Mouse (Mus musculus): ENCODE results near the gene Eed. TPM values are rescaled to one million over a fixed set of nuclear protein-coding genes. Genes with fewer than 3 reads are reported as not detected.

The Eed gene
- 86.1 and 95.1 TPM in 2 replicates for polyA plus RNA-seq (2014; fragmentation: Nextera tagmentation; extraction: Ambion mirVana)

DNA sequence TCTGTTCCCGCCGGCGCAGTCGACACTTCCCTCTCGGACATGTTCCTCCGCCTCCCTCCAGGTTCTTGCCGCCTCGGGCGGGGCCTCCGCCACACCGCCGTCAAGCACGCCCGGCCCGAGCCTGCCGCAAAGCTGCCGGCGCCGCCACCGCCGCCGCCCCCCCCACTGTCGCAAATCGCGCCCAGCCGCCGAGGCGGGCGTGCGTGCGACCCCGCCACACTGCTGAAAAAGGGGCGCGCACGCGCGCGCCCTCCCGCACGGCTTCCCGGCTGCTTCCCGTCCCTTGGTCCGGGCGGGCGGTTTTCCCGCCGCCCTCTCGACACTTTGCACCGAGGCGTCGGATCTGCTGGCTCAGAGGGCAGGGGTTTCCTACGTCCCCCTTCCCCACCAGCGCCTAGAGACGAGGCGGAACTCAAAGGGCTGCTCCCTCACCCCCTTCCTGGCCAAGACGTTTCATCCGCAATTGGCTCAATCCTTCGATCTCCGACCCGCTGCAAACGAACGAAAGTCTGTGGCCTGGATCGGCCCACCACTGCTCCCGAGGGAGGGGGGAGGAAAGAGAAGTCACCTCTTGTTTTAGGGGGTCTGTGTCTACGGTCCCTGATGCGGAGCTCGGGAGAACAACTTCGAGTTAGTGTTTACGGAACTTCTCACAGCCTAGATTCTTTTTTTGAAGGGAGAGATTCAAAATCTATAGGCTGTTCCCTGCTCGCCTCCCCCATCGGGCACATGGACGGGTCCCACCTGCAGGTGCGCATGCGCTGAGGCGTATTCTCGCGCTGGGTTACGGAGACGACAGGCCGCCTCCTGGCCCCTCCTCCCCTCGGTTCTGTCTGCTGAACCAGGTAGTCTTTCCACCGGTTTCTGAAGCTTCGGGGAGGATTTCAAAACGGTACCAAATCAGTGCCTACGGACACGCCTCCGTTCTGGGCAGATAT, at the start of gene Eed:
Eed (minus strand) TSS at position 499 of the 938 bp plus-strand sequence.
- H3K27ac ChIP-seq (ENCODE audit: low read depth, low read length): peak within 1 kb of the TSS; percentile 100
- ATAC-seq (ENCODE audit: low FRiP score, low TSS enrichment): peak; percentile 89
- peak within 1 kb of the TSS; percentile 92 for H3K9ac ChIP-seq (ENCODE audit: low read depth, low read length)

DNA sequence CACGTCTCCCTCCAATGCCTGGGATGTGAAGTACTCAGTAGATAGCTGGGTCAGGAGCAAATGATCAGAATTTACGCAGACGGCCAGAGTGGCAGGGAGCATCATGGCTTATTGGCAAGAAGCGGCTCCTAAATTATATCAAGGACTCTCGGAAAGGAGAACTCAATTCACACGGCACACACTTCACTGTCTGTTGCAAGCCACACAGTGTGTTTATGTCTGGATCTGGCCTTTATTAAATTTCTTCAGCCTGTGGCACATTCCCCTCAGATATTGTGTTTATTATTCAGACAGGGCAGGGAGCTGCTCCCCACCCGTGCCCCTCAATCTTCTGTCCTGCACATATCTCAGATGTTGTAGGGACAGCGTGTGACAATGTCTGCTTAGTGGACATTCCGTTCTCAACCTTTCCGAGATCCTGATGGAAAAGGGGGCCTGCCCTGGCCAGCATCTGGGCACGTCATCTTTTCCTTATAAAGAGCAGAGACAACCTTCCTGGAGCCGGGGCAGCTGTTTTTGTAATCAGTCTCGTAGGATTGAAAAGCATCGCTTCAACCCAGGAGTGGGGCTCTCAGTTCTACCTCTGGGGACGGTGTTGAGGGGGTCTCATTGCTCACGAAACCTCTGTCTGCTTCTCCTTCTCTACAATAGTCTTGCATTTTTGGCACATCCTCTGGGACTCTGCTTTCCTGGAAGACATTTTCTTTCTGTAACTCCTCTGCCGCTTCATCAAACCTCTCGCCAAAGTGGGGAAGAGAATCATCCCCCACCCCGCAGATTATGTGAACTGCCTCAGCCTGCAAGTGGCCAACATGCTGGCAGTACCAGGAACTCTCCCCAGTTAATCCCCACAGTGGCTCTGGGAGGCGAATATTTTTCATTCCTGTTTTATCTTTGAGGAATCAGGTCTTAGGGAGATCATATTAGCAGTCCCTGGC, 49.0 kb upstream of the Eed start:
- no peak for ATAC-seq (ENCODE audit: low FRiP score, low TSS enrichment)
- H3K9ac ChIP-seq (ENCODE audit: low read depth, low read length): no peak overlapping the region

More for the DNA sequence above, at the start of gene Eed:
- under 1% methylated on average over 85 of the region's 87 CpGs for WGBS
- H3K36me3 ChIP-seq (ENCODE audit: control insufficient read depth, insufficient read depth, low read length): peaks cover 10% of the 10 kb centered on the region
- peaks cover 9% of the 10 kb centered on the region; the same call in 1 of the 2 replicates for H3K4me1 ChIP-seq (ENCODE audit: control insufficient read depth, insufficient read depth, low read length)
- peak within 1 kb of the TSS; percentile 74 for H3K4me3 ChIP-seq (ENCODE audit: low read length)
- no peaks in the 10 kb centered on the region for H3K9me3 ChIP-seq (ENCODE audit: control insufficient read depth, low read length)
- peak within 1 kb of the TSS; percentile 49 for H3K4me2 ChIP-seq (replicated peaks; ENCODE audit: low read depth, low read length)
- H3K27me3 ChIP-seq (ENCODE audit: control insufficient read depth, insufficient read depth, low read length): no peaks in the 10 kb centered on the region

DNA sequence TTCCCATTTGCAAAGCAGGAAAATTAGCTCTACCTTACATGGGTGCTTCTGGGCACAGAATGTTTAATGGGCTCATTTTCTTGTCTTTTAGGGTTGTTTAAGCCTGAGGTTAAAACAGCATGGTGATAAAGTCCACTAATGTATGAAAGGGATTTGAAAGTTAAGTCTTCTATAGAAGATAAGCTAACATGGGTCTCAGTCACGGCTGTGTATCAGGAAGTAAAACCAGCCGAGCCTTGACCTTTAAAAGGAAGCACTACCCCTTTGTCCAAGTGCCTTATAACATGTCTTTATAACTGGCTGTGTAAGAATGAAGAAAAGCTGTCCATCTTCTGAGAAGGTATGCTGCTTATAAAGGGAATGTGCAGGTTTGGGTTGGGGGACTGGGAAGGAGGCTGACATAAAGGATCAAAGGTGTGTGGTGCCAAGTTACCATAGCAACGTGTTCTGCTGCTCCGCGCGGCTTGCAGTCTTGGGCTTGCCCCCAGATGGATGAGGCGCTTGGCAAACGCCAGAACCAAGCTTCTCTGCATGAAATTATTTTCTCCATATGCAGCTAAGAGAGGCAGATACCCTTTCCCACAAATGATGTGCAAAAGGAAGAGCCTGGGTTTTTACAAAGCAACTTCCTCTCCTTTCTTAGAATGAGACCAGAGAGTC, 48.2 kb upstream of the Eed start:
- no peak overlapping the region for H3K4me3 ChIP-seq (ENCODE audit: low read length)
- H3K36me3 ChIP-seq (ENCODE audit: control insufficient read depth, insufficient read depth, low read length): no peaks in the 10 kb centered on the region
- H3K27me3 ChIP-seq (ENCODE audit: control insufficient read depth, insufficient read depth, low read length): no peaks in the 10 kb centered on the region
- no peak overlapping the region; the same call in 1 of the 2 replicates for H3K27ac ChIP-seq (ENCODE audit: low read depth, low read length)
- H3K4me2 ChIP-seq (replicated peaks; ENCODE audit: low read depth, low read length): no peak overlapping the region; the same call in 1 of the 2 replicates
- peaks cover 20% of the 10 kb centered on the region; the same call in 1 of the 2 replicates for H3K4me1 ChIP-seq (ENCODE audit: control insufficient read depth, insufficient read depth, low read length)
- no peak for ATAC-seq (ENCODE audit: low FRiP score, low TSS enrichment)
- no peak overlapping the region for H3K9ac ChIP-seq (ENCODE audit: low read depth, low read length)
- 17% methylated on average over 8 of the region's 8 CpGs for WGBS
- no peaks in the 10 kb centered on the region for H3K9me3 ChIP-seq (ENCODE audit: control insufficient read depth, low read length)

More for the DNA sequence above, 49.0 kb upstream of the Eed start:
- Histone ChIP-seq H3K9me3 (ENCODE audit: control insufficient read depth, low read length) (no peaks in the 10 kb centered on the region), H3K27me3 (ENCODE audit: control insufficient read depth, insufficient read depth, low read length) (no peaks in the 10 kb centered on the region), H3K36me3 (ENCODE audit: control insufficient read depth, insufficient read depth, low read length) (no peaks in the 10 kb centered on the region), H3K4me3 (ENCODE audit: low read length) (no peak overlapping the region), H3K27ac (ENCODE audit: low read depth, low read length) (peak overlapping the region; percentile 32; the same call in 1 of the 2 replicates), H3K4me1 (ENCODE audit: control insufficient read depth, insufficient read depth, low read length) (peaks cover 20% of the 10 kb centered on the region; the same call in 1 of the 2 replicates), H3K4me2 (replicated peaks; ENCODE audit: low read depth, low read length) (no peak overlapping the region)
- 53% methylated on average over 20 of the region's 20 CpGs for WGBS

DNA sequence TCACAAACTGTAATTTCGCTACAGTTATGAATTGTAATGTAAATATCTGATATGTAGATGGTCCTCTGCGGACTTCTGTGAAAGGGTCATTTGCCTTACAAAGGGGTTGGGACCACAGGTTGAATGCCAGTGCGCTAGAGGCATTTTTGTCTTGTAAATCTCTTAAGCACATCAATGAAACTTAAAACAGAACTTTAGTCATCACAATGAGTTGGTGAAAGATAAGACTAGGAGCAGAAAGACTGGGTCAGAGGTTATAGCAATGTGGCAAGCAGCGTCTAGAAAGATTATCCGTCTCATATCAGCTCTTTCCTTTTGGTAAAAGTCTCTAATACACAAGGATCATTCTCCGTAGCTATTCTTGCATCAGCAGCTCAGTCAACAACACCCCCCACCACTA, 44.2 kb upstream of the Eed start:
- no peak overlapping the region for H3K4me3 ChIP-seq (ENCODE audit: low read length)
- no peak overlapping the region for H3K27ac ChIP-seq (ENCODE audit: low read depth, low read length)
- H3K4me2 ChIP-seq (replicated peaks; ENCODE audit: low read depth, low read length): no peak overlapping the region
- H3K36me3 ChIP-seq (ENCODE audit: control insufficient read depth, insufficient read depth, low read length): no peaks in the 10 kb centered on the region
- ATAC-seq (ENCODE audit: low FRiP score, low TSS enrichment): no peak
- H3K4me1 ChIP-seq (ENCODE audit: control insufficient read depth, insufficient read depth, low read length): peaks cover 13% of the 10 kb centered on the region; the same call in 1 of the 2 replicates
- no peaks in the 10 kb centered on the region for H3K9me3 ChIP-seq (ENCODE audit: control insufficient read depth, low read length)
- no peaks in the 10 kb centered on the region for H3K27me3 ChIP-seq (ENCODE audit: control insufficient read depth, insufficient read depth, low read length)
- H3K9ac ChIP-seq (ENCODE audit: low read depth, low read length): no peak overlapping the region
- WGBS: 60% methylated on average over 6 of the region's 6 CpGs

DNA sequence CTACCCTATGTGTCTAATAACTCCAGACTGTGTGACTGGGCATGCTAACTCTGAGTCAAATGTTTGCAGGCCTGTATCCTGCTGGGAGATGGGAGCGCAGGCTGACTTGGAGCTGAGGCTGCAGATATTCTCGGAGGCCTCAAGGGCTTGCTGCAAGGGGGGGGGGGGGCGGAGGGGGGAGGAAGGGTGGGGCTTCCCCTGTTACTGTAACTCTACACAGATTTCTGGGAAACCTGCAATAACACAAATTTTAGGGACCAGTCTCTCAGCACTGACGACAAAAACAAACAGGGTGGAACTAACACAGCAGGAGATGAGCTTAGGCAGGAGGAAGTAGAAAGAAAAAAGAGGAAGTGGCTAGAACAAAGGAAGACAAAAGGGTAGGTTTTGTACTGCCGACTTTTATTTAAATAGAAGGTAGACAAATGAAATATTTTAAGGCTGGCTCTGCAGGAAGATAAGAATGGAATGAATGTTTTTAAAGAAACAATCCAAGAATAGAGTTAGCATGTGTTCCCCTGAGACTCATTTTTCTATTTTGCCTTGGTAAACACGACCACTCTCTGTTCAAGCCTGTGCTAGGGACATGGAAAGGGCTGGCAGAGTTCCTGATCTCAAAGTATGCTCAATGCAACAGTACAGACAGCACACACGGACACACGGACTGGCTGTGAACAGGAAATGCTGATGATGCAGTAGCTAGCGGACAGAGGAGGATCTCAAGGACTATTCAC, 42.4 kb upstream of the Eed start:
- Histone ChIP-seq H3K27ac (ENCODE audit: low read depth, low read length) (peak overlapping the region; percentile 39; the same call in 1 of the 2 replicates), H3K4me2 (replicated peaks; ENCODE audit: low read depth, low read length) (no peak overlapping the region), H3K4me1 (ENCODE audit: control insufficient read depth, insufficient read depth, low read length) (no peaks in the 10 kb centered on the region), H3K36me3 (ENCODE audit: control insufficient read depth, insufficient read depth, low read length) (no peaks in the 10 kb centered on the region), H3K27me3 (ENCODE audit: control insufficient read depth, insufficient read depth, low read length) (no peaks in the 10 kb centered on the region), H3K9me3 (ENCODE audit: control insufficient read depth, low read length) (no peaks in the 10 kb centered on the region), H3K9ac (ENCODE audit: low read depth, low read length) (no peak overlapping the region), H3K4me3 (ENCODE audit: low read length) (no peak overlapping the region)
- WGBS: 51% methylated on average over 8 of the region's 9 CpGs
- ATAC-seq (ENCODE audit: low FRiP score, low TSS enrichment): peak; percentile 57

DNA sequence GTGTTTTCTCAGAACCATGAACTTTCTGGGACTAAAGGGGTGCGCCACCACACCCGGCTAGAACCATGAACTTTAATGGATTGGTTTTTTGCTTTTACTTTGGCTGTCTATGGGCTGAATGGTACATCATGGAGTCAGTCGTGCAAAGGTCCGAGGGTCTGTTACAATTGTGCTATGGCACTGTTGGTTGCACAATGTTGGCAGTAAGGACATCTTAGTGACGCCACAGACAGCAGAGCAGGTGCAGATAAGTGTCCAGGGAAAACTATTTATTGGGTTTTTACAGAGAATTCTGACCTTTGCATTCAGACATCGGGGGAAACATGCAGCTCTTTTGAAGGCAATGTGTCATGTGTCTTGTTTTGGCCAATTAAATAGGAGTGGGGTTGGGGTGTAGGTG, 39.5 kb upstream of the Eed start:
- H3K9ac ChIP-seq (ENCODE audit: low read depth, low read length): no peak overlapping the region
- 0 out of 2 replicates have a peak, but pooled peaks cover 8% of the 10 kb centered on the region for H3K4me1 ChIP-seq (ENCODE audit: control insufficient read depth, insufficient read depth, low read length)
- no peaks in the 10 kb centered on the region for H3K27me3 ChIP-seq (ENCODE audit: control insufficient read depth, insufficient read depth, low read length)
- ATAC-seq (ENCODE audit: low FRiP score, low TSS enrichment): no peak
- H3K4me3 ChIP-seq (ENCODE audit: low read length): no peak overlapping the region
- no peak overlapping the region for H3K27ac ChIP-seq (ENCODE audit: low read depth, low read length)
- no peaks in the 10 kb centered on the region for H3K9me3 ChIP-seq (ENCODE audit: control insufficient read depth, low read length)
- no peak overlapping the region for H3K4me2 ChIP-seq (replicated peaks; ENCODE audit: low read depth, low read length)
- no peaks in the 10 kb centered on the region for H3K36me3 ChIP-seq (ENCODE audit: control insufficient read depth, insufficient read depth, low read length)
- 87% methylated on average over 6 of the region's 6 CpGs for WGBS

DNA sequence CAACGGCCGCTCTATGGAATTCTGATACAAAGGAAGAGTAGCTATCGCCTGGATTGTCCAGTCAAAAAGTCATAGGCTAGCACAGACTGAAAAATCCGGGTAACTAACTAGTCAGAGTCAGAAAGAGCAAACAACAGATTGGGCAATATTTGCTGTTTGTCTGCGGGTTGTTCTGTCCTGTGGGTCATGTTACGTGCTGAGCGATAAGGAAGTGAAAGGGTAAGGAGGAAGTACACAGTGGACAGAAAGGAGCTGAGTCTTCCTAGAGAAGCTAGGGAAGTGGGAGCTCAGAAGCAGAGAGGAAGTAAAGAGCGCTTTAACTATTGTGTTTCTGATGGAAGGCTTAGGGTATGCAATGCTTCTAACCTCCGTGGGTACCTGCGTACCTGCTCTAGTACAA, 38.8 kb upstream of the Eed start:
- Histone ChIP-seq H3K9me3 (ENCODE audit: control insufficient read depth, low read length) (no peaks in the 10 kb centered on the region), H3K4me3 (ENCODE audit: low read length) (no peak overlapping the region), H3K27ac (ENCODE audit: low read depth, low read length) (no peak overlapping the region), H3K9ac (ENCODE audit: low read depth, low read length) (no peak overlapping the region), H3K36me3 (ENCODE audit: control insufficient read depth, insufficient read depth, low read length) (no peaks in the 10 kb centered on the region), H3K4me2 (replicated peaks; ENCODE audit: low read depth, low read length) (no peak overlapping the region), H3K4me1 (ENCODE audit: control insufficient read depth, insufficient read depth, low read length) (0 out of 2 replicates have a peak, but pooled peaks cover 8% of the 10 kb centered on the region), H3K27me3 (ENCODE audit: control insufficient read depth, insufficient read depth, low read length) (no peaks in the 10 kb centered on the region)
- 79% methylated on average over 10 of the region's 10 CpGs for WGBS
- no peak for ATAC-seq (ENCODE audit: low FRiP score, low TSS enrichment)
